Mouse (Mus musculus) liver, embryonic 14.5 days (tissue): ENCODE measurements around the gene Apom.

Source experiments
- CTCF ChIP-seq: IDR thresholded peaks from 2 replicates; pipeline ENCODE4 v1.5.1; 2016; ENCODE audit warnings: antibody characterized with exemption, low read depth, control low read depth
- EP300 ChIP-seq: IDR thresholded peaks from 2 replicates; pipeline ENCODE4 v1.6.1; 2016; ENCODE audit warnings: antibody characterized with exemption, low read depth

GRCm38 (mm10) chr17:35111774-35112173 is 20.1 kb downstream of the Apom start:
- TF ChIP-seq EP300 (no peak), CTCF (no peak)
